Mouse (Mus musculus) right cerebral cortex, postnatal 25 days (tissue): ENCODE measurements around the gene Zdhhc24.
"Not testable (repeated sequence)": the region's sequence is repeated elsewhere in the genome, so short reads cannot be mapped to it uniquely, and the experiment has no call there.

Experiments used
- DNase-seq: peaks from one replicate; pipeline ENCODE4 v3.0.0; 2022

The Zdhhc24 gene

DNA sequence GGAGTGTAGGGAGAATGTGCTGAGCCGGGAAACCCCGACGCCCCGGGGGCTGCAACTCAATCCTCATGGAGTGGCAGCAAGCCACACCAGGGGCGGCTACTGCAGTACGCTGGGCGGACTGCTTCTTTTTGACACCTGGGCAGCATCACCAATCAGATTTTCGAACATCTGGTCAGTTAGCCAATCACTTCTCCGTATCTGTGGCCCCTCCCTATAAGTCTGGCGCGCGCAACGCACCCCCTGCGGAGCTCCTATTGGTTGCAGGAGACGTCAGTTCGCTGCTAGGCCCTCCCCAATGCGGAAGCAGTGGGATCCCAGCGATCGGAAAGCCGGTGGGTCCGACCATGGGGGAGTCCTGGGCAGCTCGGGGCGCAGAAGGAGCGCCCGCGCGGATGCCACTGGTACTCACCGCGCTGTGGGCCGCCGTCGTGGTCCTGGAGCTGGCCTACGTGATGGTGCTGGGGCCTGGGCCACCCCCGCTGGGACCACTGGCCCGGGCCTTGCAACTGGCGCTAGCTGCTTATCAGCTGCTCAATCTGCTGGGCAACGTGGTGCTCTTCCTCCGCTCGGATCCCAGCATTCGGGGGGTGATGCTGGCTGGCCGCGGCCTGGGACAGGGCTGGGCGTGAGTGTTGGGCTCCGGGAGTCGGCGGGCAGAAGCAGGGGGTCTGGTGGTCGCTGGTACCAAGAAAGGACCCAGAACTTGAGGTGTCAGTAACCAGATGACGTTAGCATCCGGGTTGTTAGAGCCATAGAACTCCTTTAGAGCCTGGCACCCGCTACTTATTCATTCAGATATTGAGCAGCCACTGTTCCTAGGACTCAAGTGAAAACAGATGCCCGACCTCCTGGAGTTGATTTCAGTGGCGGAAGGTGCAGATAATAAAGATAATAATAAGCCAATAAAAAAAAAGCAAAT lies at the start of gene Zdhhc24:
Gene Zdhhc24, plus strand, starts transcription at position 264 of the 919 bp plus-strand sequence.
- peak; percentile 96 for DNase-seq

DNA sequence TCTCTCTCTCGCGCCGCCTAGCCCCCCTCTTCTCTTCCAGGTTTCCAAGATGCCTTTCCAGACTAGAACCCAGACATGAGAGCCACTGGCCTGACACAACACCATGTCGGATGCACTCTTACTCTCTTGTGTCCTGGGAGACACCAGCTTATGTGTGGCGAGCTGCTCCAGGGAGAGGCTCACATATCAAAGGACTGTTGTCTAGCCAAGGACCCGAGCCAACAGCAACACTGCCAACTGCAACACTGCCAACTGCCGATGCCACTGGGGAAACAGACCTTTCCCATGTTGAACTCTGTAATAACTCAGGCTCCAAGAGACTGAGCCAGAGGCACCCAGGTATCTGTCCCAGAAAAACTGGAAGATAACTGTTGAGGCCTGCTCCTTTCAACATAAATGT lies 49.3 kb upstream of the Zdhhc24 start:
- no peak for DNase-seq

DNA sequence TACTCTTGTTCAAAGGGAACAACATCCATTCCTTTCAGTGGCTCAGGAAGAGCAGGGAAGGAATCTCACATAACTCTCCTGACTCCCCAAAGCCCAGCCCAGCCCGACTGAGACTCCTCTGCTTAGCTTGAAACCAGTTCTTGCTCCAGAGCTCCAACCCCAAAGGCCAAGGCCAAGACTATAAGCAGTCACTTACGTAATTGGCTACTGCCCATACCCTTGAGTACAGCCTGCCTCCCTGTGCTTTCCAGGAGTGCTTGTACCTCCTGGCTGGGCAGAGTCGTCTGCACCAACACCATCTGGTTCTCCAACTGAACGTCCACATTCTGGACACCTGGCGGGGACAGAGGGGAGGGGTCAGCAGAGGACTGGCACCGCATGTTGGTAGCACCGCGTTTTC lies 44.5 kb upstream of the Zdhhc24 start:
- no peak for DNase-seq

DNA sequence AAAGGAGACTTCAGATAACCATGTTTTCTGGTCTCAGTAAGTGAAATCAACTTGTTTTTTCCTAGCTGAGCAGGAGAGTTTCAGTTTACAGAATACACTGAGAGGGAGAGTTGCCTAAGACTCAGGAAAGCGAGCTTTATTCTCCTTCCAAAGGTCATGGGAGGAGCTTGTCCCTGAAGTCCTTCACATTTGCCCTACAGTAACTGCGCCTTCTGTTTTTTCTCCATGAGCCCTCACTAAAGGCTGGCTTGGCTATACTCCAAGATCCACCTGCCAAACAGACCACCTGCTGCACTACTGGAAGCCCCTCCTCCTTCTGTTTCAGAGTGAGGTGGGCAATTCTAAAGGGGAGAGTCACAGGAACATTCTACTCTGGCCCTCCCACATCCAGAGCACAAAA lies 42.4 kb upstream of the Zdhhc24 start:
- no peak for DNase-seq

DNA sequence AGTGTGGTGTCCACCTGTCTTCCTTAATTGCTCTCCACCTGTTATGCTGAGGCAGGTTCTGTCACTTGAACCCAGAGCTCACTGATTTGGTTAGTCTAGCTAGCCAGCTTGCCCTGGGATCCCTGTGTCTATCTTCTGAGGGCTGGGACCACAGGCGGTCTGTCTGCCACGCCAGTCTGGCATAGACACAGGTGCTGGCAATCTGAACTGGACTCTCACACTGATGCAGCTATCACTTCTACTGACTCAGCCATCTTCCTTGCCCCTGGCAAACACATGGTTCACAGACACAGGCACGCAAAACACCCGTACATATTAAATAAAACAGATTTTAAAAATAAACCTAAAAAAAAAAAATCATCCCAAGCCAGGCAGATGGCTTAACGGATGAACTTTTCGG lies 41.4 kb upstream of the Zdhhc24 start:
- no peak for DNase-seq

DNA sequence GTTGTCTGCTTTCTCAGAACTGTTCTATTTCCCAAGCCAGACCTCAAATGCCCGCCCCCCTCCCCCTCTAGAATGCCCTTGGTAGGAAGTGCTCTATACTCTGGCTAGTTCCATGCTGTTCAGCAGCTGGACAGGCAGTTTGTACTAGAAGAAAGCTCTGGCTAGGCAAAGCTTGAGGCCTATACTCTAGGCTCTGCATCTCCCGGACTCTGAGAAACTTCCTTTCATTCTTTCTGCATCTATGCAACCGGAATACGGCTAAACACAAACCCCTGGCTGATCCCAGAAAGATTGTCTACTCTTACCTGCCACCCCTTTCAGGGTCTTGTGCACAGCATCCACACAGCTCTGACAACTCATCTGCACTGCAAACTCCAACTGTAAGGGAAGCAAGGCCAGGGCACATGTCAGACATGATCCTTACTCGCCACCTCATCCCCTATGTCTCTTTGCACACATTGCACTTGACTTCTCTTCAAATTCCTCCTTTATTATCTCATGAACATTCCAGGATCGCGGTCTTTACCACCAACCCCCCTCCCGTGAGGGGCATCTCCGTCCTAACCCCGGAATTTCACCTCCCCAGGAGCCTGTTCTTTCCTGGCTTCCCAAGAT lies 39.8 kb upstream of the Zdhhc24 start:
- no peak for DNase-seq

DNA sequence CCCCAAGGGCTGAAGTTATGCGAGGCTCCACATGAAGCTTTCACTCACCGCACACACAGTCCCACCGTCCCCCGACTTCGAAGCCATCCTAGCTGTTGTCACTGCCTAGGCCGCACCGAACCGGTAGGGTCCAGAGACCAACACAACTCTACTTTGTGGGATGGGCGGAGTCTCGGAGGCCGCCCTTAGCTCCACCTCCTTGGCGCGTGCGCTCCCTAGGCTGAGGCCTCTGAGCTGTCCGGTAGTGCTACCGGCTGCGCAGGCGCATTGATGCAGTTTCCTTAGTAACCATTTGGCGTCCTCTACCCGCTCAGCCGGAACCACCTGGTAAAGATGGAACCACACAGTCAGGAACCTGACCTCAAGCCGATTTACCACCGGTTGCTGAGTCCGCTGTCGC lies 39.3 kb upstream of the Zdhhc24 start, which contains the start of the genes Ccs and Ccdc87:
Gene Ccs, minus strand, starts transcription at position 184 of the 400 bp plus-strand sequence.
Gene Ccdc87, plus strand, starts transcription at position 218 of the 400 bp plus-strand sequence.
- DNase-seq, result peak; percentile 94

DNA sequence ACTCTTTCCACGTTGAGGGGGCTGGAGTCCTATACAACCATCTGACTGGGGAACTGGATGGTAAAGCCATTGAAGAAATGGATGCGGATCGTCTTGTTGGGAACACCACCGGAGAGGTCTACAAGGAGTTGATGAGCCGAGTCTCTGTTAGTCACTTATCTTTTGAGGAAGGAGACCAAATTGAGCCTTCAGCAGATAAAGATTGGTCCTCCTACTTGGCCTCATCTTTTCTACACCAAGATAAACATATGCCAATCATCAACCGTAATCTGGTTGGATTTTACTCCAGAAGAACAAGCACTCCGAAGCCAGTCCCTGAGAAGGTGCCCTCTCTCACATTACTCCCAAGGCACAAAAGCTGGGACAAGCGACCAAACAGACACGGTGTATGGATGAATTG lies 37.6 kb upstream of the Zdhhc24 start:
- no peak for DNase-seq

DNA sequence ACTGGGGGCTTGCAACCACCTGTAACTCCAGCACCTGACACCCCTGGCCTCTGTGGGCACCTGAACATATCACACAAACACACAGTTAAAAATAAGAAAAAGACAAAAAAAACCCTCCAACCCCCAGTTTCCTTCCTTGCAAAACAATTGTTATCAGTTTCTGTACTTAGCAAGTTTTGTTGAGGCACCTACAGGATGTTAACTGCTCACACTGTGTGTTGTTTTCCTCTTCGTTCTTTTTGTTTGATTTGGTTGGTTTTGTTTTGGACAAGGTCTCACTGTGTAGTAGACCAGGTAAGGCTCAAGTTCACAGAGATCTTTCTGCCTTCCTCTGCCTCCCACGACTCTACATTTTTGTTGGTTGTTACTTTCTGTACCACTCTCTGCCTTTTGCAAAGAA lies 35.9 kb upstream of the Zdhhc24 start:
- DNase-seq, result no peak

DNA sequence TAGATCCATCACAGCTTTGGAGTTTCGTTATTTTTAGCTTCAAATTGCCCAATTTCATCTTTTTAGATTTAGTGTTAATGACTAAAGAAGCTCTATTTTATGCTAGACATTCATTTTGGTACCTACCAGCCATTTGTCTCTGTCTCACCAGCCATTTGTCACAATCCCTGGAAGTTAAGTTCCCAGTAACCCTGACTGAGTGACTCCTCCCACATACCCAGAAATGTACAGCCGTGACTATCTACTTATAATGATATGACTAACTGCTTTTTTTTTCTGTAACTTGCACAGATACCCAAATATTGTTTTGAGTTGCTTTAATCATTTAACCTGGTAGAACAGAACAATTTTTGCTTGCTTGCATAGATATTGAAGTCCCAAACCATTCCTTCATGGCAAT lies 32.6 kb upstream of the Zdhhc24 start:
- DNase-seq, result no peak

DNA sequence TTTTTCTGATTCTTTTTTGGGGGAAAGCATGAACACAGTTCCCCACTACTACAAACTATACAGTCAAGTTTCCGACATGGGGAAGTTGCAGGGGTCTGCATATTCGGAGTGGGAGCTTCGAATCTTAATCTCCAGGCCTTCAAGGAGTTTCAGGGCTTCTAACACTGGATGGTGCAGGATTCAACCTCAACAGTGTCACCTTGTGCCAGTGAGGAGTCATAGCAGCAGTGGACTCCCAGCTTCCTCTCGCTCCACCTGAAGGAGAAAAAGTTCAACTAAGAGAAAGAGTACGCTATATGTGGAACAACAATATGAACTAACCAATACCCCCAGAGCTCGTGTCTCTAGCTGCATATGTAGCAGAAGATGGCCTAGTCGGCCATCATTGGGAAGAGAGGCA lies 31.0 kb upstream of the Zdhhc24 start:
- no peak for DNase-seq

DNA sequence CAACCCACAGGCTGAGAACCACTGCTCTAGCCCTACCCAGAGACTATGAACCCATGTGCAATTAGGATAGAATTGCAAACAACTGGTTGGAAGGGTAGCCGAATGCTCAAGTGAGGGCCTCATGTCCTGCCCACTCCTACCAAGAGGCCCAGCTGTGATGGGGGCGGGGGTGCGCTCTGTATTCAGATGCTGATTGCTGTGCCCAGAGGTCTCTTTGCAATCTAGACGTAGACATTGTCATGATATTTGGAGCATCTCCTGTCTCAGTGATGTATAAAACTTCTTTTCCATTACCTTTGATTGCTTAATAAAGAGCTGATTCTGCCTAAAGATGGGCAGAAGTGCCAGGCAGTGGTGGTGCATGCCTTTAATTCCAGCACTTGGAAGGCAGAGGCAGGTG lies 28.7 kb upstream of the Zdhhc24 start:
- DNase-seq, result no peak

DNA sequence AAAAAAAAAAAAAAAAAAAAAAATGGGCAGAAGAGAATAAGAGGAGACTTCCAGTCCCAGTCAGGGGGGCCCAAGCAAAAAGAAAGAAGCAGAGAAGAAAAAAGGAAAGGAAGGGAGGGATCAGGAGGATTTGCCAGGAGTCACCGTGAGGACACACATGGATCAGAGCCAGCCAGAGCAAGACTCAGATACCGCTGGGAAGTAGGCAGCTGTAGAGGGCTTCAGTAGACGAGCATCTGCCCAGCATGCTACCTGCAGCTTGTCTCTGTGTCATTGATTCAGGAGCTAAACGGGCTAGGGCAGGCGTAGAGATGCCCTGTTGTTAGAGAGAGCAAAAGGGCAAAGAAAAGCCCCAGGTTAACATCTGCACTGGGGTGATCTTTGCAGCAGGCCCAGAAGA lies 28.2 kb upstream of the Zdhhc24 start:
- DNase-seq, result no peak

DNA sequence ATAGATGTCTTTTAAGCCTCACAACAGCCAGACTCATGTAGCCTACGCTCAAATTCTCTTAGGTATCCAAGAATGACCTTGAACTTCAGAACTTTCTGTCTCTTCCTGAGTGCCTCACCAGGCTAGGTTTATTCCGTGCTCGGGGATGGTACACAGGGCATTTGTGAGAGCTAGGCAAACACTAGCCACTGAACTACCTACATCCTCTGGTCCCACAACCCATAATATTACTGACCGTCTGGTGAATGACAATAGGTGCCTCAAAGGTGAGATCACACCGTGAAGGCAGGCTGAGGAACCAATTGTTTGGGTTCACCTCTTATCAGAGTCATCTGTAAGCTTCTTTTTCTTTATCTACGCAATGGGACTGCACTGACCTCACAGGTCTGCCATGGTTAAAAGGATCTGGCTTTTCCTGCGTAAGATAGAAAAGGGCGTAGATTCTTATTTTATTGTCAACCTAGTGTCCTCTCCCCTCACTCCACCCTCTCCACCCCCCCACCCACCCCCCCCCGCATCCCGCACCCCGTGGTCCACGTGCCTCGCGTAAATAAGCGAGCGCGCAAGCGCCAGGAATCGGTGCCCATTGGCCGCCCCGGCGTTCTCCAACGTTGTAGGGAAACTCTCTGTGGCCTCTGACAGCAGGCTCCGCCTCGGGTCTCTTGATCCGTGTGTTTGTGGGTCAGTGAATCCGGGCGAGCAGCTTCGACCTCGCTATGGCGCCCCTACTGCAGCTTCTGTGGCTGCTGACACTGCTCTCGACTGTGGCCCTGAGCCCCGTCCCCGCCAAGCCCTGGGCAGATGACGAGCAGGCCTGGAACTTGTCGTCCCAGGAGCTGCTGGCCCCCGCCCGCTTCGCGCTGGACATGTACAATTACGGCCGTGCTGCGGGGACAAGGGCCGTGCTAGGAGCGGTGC lies 23.7 kb upstream of the Zdhhc24 start, which contains the start of gene Ctsf:
Gene Ctsf, plus strand, starts transcription at position 579 of the 918 bp plus-strand sequence.
- DNase-seq, result peak; percentile 90

DNA sequence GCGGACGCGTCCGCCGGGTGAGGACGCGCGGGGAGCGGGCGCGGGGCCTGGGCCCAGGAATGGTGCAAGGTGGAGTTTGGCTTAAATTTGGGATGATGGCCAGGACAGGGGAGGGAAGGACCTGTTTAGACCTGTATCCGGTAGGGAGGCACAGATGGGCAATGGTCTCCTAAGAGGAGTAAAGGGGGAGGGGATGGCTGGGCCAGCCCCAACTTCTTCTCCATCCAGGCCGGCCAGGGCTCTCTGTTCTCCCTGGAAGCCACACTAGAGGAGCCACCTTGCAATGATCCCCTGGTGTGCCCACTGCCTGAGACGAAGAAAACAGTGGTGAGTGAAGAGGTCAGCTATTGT lies 23.0 kb upstream of the Zdhhc24 start:
- DNase-seq, result no peak

DNA sequence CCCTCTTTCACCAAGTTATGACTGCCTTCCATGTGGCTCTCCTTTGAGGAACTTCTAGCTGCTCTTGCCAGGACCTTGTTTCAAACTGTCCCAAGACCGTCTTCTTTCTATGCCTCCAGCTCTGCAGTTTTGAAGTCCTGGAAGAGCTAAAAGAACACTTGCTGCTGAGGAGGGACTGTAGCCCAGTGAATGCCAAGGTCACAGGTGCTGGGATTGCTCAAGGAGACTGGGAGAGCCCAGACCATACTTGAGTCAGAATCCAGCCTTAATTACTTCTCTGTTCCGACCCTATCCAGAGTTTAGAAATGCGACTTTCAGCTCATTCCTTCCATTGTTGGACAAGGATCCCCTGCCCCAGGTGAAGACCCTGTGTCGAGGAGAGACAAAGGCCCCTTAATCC lies 22.5 kb upstream of the Zdhhc24 start:
- DNase-seq, result no peak

DNA sequence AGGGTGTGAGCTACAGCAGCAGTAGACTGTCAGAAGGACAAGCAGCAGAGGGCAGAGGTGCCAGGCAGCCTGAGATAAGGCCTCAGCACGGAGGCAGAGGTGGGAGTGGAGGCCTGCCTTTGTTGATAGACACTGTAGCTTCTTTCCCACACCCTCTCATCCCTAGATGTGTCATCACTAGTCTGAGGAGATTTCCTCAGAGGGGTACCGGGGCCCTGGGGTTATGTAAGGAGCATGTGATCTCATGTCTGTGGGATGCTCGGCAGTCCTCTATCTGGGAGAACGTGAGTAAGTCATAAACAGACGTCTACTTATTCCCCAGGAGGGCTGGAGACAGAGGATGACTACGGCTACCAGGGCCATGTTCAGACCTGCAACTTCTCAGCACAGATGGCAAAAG lies 19.4 kb upstream of the Zdhhc24 start:
- DNase-seq, result no peak

DNA sequence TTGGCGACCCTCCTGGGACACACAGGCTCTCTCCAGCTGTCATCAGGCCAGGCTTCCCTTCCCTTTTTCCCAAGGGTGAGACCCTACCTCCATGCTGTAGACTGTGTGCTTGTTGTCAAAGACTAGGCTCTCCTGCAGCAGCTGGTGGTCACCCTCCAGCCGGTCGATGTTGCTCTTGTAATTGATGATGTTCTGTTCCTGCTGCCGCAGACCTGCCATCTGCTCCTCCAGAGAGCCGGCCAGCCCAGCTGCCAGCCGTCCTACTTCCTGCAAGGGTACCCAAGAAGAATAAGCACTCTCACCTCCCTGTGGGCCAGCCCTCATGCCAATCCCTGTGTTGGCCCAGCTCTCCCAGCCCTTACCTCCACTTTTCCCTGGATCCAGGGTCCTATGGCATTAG lies 15.4 kb upstream of the Zdhhc24 start:
- DNase-seq, result no peak

DNA sequence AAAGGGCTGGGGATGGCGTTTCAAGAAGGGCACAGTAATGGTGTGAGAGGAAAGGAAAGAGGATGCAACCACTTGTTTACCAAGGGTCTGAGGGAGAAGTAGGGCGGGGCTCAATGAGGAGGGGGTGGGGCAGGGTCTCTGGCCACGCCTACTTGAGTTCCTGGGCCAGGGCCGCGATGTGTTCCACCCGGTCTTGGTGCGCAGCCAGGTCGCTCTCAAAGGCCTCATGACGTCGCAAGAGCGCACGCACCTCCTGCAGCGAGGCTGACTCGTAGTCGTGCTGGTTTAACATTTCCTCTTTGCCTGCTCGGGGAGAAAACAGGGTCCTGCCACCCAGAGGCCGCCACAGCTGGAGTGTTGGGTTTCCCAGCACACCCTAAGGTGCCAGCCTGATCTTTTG lies 13.3 kb upstream of the Zdhhc24 start:
- DNase-seq, result no peak

DNA sequence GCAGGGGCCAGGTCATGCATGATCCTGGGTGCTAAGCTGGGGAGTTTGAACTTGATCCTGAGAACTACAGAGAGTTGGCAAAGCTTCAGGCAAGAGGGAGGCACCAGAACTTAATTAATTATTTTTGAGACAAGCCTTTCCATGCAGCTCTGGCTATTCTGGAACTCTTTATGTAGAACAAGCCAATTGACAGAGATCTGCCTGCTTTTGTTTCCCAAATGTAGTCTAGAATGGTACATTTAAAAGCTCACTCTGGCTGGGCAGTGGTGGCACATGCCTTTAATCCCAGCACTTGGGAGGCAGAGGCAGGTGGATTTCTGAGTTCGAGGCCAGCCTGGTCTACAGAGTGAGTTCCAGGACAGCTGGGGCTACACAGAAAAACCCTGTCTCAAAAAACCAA lies 3.9 kb upstream of the Zdhhc24 start:
- not testable (repeated sequence) for DNase-seq

DNA sequence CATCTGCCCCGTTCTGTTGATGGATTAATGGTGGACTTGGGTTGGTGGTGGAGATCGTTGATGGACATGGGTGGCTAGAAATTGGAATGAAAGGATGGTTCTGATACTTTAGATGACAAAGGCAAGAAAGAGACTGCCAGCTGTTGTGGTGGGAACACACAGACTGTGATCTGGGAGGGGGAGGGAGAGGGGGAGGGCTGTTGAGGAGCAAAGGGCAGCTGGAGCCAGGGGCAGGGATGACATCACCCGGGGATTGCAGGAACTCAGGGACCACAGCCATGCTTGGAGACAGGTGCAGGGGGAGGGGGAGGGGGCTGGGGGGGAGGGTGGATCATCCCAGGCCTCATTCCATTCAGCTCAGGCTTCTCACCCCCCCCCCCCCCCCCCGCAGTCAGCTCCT lies 2.2 kb upstream of the Zdhhc24 start:
- no peak for DNase-seq

DNA sequence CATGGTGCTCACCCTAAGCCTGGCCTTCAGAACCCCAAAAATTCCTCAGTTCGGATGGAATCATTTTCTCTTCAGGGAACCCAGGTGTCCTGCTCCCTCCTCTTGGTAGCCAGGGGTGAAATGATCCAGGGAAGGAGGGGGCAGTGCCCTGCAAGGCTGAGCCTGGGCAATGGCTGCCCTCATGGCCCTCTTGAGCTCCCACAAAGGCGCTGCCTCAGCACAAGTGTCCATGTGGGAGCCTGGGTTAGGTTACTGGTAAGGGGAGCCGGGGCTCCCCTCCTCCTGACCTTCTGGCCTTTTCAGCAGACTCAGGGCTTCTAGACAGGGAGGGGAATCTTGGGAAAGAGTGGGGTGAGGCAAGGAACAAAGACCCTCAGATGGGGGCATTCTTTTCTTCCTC lies 1.7 kb upstream of the Zdhhc24 start:
- no peak for DNase-seq

DNA sequence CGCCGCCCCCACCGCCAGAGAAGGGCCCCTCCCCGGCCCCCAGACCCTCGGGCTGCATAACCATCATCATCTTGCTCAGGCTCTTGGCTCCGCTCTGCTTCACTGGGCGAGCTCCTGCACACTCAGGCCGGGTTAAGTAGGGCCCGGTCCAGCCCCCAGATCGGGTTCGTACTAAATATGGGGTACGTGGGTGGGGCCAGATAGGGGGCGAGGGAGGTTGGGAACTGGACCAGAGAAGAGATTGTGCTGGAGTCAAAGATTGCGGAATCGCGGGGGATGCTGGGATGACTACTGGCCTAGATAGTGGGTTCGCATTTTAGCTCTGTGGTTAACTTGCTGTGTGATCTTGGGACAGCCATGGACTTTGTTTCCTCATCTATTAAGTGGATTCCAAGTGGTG lies 683 bp upstream of the Zdhhc24 start, which contains the start of gene Actn3:
Gene Actn3, minus strand, starts transcription at position 125 of the 400 bp plus-strand sequence.
- no peak for DNase-seq
